Mouse (Mus musculus) testis, postnatal 14 days (tissue): ENCODE results near the gene Psmb9.

ENCODE experiments used
- DNase-seq: peaks from one replicate; pipeline ENCODE4 v3.0.0; 2021; ENCODE audit warnings: low spot score

The Psmb9 gene

DNA sequence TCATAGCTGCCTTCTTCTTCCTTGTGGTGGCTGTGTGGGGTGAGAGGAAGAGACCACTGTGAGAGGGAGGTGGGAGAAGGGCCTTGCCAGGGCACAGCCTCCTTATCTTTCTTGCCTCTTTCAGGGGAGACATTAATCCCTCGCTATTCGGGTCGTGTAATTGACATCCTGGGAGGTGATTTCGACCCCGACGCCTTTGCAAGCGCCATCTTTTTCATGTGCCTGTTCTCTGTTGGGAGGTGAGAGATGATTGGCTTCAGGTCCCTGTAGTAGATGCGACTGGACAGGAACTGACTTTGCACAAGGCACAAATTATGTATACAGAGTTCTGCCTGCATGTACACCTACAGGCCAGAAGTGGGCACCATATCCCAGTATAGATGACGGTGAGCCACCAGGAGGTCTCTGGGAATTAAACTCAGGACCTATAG, 18.2 kb upstream of the Psmb9 start:
- DNase-seq: no peak

DNA sequence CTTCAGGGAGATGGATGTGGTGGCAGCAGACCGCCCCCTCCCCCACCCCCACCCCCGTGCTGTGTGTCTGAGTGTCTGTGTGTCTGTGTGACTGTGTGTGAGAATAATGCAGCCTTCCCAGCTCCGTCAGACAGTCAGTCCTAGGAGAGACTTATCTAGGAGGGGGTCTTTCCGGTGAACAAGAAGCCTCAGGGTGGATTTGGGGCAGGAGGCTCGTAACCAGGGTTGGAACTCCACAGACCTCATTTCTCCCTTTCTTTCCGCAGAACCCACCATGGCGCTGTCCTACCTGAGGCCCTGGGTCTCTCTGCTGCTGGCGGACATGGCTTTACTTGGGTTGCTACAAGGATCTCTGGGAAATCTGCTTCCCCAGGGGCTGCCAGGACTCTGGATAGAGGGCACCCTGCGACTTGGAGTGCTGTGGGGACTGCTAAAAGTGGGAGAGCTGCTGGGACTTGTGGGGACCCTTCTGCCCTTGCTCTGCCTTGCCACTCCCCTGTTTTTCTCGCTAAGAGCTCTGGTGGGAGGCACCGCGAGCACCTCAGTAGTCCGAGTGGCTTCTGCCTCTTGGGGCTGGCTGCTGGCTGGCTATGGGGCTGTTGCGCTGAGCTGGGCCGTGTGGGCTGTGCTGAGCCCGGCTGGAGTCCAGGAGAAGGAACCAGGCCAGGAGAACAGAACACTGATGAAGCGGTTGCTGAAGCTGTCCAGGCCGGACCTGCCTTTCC, 17.6 kb upstream of the Psmb9 start:
- DNase-seq: no peak

DNA sequence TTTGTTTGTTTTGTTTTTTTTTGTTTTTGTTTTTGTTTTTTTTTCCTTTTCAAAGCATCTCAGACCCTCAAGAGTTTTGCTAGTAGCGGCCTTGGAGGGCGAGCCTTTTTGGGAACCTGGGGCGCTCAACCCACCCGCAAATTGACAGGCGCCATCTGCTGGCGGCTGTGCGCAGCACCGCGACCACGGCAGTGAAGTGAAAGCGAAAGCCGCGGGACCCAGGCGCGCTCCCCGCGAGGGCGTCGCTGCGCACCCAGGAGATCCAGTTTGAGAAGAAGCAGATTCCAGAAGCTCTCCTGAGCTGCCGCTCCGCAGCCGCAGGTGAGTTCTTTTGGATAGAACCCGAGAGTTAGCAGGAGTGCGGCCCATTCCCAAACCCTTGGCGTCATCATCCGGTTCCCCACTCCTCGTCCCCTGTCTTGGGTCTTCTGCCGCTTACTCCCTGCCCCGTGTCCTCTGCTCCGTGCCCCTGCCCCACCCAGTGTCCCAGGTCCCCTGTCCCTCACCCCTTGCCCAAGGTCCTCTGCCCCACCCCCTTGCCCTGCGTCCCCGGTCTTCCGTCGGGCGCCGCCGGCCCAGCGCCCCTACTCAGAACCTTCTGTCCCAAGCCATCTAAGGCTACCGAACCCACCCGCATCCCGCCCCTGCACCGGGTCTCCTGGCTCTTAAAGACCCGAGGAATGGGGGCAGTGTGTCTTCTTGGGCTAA, 16.9 kb upstream of the Psmb9 start:
- peak; percentile 76 for DNase-seq

DNA sequence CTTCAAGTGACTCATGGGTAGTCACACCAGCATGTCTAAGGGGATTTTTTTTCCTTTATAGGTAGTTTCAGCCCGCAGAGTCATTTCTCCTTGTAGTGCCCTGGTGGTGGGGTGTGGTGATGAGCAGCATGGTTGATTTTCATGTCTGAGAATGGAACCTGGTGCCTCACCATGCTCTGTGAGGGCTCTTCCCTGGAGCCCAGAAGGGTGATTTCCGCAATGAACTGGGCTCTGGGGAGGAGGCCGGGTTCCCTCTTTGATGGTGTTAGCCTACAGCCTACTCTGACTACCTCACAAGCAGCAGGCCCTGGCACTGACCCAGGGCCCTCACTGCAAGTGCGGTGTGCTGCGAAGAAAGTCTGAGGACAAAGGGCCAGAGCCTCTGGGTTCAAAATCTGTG, 15.9 kb upstream of the Psmb9 start, which contains the start of gene Tap2:
Gene Tap2, plus strand, starts transcription at position 84 of the 400 bp plus-strand sequence.
- DNase-seq: no peak

DNA sequence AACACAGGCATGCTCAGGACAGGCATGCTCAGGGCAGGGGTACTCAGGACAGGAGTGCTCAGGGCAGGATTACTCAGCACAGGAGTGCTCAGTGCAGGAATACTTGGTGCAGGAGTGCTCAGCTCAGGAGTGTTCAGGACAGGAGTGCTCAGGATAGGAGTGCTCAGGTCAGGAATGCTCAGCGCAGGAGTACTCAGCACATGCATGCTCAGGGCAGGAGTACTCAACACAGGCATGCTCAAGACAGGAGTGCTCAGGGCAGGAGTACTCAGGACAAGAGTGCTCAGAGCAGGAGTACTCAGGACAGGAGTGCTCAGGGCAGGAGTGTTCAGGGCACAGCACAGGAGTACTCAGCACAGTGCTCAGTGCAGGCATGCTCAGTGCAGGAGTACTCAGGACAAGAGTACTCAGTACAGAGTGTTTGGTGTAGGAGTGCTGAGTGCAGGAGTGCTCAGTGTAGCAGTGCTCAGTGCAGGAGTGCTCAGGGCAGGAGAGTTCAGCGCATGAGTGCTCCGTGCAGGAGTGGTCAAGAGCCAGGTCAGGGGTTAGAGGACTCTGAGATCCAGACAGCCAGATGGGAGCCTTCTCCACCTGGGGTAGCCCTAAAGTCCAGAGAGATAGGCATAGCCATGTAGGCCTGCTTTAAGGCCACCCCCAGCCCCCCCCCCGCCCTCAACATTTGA, 15.3 kb upstream of the Psmb9 start:
- no peak for DNase-seq

DNA sequence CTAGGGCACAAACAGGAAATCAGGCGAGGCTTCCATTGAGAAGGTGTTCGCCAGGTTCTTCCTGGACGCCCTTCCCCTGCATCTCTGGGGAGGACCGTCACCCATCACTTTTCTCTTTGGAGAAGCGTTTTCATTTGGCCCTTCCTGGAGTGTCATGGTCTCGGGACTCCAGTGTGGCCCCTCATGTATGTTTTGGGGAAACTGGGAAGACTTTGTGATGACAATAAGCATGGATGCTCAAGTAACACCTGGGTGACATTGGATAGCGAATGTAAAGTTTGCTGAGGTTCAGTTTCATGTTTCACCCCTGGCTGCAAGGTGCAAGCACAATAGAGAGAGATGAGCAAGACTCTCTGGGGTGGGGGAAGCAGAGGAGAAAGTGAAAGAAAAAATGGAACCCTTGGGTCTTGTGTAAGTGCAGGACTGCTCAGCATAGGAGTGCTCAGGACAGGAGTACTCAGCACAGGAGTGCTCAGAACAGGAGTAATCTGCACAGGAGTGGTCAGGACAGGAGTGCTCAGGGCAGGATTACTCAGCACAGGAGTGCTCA, 14.0 kb upstream of the Psmb9 start:
- DNase-seq: no peak

DNA sequence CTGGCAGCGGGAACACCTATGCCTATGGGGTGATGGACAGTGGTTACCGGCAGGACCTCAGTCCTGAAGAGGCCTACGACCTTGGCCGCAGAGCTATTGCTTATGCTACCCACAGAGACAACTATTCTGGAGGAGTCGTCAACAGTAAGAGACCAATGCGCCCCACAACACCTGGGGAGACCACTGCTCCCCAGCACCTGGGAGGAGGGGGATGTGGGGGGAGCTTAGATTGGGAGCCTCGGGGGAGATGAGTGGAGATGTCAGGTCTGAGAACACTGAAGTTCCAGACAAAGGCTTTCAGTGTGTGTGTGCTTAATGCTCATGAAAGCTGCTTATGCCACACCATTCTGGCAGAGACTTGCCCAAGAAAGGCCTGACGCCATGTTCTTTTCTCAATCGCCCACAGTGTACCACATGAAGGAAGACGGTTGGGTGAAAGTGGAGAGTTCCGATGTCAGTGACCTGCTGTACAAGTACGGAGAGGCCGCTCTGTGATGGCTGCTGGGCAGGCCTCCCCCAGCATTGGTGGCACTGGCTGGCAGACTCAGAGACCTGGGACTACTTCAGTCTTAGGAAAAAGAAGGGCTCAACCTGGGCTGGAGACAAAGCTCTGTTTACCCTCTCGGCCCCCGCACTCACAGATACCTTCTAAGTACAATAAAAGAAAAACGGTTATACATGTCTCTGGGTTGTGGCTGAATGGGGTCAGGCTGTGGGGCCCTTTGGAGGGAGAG, 13.4 kb upstream of the Psmb9 start:
- no peak for DNase-seq

DNA sequence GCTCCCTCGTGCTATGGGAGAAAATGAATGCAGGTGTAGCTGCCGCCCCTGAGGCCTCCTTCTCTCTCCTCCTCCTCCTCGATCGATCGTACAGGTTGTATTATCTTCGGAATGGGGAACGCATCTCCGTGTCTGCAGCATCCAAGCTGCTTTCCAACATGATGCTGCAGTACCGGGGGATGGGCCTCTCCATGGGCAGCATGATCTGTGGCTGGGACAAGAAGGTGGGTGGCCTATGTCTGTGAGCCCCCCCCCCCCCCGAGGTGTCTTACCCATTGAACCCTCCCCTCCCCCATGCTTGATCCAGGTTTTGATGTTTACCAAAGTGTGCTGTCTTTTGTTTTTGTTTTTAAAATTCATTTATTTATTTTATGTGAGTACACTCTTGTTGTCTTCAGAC, 12.5 kb upstream of the Psmb9 start:
- DNase-seq: no peak

DNA sequence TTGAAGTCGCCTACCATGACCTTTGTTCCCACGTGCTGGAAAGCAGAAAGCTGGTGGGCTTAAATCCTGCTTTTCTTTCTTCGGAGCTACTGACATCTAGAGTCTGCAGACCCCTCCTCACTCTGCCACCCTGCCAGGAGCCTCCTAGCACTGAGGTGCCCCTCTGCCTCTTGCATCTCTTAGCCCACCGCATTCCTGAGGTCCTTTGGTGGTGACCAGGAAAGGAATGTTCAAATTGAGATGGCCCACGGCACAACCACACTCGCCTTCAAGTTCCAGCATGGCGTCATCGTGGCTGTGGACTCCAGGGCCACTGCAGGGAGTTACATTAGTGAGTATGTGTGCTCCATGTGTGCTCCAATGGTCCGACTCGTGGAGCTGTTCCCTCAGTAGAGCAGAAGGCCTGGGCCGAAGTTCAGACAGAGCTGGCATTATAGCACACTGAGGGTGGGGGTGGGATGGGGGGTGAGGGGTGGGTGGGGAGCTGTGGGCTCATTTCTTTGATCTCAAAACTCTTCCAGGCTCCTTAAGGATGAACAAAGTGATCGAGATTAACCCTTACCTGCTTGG, 11.6 kb upstream of the Psmb9 start:
- DNase-seq: no peak

DNA sequence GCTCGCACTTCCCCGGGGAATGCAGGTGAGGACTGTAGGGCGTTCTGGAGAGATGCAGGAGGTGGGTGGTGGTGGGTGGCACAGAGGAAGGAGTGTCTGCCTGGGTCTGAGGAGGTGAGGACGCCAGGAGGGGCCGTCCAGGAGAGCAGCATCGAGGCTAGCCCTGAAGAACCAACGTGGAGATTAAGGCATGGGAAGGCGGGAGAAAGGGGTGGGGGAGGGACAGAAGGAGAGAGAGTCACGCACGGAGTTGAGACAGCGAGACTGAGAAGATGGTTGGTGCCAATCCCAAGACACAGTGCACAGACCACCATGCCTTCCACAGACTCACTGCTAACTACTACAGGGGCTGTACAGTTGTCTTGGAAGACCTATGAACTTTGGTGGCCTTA, 11.0 kb upstream of the Psmb9 start:
- DNase-seq: no peak

DNA sequence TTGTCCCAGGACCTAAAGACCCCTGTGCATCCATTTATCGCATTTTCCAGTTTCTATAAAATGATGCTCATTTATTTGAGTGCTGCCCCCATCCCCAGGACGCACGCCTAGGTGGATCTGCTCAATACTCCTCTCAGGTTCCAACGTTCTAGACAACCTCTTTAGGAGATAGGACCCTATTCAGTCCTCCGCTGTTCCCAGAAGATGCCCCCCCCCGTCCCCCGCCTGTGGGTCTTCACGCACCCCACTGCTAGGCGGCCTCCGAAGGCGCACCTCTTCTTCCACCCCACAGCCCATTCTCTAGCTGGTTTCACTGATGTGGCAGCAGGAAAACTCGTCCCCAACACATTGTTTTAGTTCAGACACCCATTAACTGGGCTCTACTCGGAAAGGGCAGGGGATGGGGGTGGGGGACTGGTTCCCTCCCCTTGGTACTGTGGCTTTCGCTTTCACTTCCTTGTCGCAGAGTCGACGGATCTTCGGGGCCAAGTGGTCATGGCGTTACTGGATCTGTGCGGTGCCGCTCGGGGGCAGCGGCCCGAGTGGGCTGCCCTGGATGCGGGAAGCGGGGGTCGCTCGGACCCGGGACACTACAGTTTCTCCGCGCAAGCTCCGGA, 10.4 kb upstream of the Psmb9 start:
- no peak for DNase-seq

DNA sequence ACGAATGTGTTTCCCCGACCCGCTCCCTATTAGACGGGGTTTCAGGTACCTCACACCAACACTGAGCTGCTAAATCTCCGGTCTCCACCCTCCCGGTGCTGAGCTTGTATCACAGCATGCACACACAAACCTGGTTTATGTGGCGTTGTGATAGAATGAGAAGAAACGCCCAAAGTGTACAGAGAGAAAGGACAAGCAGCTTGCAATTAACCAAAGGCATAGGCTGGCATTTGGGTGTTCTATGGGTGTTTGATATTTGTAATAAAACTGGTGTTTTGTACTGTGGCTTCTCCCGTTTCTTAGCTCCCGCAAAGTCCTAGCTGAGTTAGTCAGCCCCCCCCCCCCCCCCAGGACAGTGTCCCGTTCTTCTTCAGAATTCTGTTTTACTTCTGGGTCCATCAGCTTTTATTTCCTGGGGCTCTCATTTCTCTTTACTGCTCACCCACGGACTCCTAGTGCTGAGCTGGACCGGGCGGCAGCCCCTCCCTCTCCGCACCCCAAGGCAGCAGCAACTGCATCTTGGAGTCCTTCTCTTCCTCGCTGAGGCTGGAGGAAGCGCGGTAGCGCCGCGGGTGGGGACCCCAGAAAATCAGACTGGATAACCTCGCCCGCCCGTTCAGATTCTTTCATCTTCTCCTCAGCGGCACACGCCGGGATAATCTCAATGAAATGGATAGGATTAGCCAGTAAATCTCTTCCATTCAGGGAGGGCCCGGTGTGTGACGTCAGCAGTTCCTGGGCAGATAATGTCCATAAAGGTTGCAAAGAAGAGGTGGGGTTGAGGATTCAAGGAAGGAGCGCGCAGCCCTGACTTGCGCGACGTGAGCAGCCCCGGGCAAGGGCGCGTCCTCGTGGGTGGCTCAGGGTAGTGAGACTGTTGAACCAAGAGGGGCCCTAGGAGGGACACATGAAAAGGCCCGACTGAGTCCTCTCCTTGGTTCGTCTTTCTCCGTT, 9.7 kb upstream of the Psmb9 start, which contains the start of gene Psmb8:
Gene Psmb8, plus strand, starts transcription at position 781 of the 954 bp plus-strand sequence.
- peak; percentile 81 for DNase-seq

DNA sequence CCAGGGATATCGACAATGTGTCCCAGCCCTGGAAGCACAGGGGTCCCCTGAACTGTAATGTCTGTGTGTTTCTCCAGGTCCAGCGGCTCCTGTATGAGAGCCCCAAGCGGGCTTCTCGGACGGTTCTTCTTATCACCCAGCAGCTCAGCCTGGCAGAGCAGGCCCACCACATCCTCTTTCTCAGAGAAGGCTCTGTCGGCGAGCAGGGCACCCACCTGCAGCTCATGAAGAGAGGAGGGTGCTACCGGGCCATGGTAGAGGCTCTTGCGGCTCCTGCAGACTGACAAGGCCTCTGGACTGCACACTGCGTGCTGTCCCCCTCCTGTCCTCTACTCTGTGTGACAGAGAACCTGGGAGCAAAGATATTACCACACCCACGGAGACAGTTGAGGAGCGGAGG, 8.9 kb upstream of the Psmb9 start:
- no peak for DNase-seq

DNA sequence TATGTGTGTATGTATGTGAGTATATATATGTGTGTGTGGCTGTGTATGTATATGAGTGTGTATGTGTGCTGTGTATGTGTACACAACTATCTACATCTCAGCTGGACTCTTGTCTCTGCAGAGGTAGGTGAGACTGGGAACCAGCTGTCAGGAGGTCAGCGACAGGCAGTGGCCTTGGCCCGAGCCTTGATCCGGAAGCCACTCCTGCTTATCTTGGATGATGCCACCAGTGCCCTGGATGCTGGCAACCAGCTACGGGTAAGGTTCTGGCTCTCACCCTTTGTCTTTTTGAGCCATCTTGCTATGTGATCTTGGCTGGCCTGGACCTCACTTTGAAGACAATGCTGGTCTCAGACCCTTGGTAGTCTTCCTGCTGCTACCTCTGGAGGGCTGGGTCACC, 7.2 kb upstream of the Psmb9 start:
- no peak for DNase-seq

DNA sequence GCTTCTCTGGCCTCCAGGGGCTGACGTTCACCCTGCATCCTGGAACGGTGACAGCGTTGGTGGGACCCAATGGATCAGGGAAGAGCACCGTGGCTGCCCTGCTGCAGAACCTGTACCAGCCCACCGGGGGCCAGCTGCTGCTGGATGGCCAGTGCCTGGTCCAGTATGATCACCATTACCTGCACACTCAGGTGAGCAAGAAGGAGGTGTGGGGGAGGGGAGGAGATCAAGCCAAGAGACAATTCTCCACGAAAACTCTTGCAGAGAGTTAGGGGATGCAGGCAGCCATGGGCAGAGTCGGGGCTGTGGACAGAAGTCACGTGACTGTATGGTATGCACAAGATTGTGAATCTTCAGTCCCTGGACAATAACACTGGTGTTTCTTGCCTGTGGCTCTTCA, 5.9 kb upstream of the Psmb9 start:
- no peak for DNase-seq

DNA sequence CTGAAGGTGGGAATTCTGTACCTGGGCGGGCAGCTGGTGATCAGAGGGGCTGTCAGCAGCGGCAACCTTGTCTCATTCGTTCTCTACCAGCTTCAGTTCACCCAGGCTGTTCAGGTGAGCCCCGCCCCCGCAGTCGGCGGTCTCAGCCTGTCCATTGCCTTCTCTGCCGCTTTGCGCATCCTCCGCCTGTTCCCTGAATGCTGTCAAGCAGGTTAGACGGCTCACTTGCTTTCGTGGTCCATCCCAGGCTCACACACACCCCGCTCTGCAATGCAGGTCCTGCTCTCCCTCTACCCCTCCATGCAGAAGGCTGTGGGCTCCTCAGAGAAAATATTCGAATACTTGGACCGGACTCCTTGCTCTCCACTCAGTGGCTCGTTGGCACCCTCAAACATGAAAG, 5.3 kb upstream of the Psmb9 start:
- no peak for DNase-seq

DNA sequence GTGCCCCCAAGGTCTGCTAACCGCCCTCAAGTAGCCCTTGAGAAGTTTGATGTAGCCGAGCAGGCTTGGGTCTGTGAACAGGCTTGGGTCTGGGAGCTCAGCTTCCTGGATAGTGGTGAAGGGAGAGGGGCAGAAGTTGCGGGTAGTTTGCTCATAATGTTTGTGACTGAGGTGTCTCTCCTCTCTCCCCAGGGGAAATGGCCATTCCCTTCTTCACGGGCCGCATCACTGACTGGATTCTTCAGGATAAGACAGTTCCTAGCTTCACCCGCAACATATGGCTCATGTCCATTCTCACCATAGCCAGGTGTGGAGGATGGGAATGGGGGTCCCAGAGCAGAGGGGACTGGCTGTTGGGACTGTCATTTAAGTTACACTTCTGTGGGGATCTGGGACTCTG, 1.4 kb upstream of the Psmb9 start:
- no peak for DNase-seq

DNA sequence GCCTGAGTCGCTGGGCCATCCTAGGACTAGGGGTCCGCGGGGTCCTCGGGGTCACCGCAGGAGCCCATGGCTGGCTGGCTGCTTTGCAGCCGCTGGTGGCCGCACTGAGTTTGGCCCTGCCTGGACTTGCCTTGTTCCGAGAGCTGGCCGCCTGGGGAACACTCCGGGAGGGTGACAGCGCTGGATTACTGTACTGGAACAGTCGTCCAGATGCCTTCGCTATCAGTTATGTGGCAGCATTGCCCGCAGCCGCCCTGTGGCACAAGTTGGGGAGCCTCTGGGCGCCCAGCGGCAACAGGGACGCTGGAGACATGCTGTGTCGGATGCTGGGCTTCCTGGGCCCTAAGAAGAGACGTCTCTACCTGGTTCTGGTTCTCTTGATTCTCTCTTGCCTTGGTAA, 446 bp upstream of the Psmb9 start:
- DNase-seq: no peak

DNA sequence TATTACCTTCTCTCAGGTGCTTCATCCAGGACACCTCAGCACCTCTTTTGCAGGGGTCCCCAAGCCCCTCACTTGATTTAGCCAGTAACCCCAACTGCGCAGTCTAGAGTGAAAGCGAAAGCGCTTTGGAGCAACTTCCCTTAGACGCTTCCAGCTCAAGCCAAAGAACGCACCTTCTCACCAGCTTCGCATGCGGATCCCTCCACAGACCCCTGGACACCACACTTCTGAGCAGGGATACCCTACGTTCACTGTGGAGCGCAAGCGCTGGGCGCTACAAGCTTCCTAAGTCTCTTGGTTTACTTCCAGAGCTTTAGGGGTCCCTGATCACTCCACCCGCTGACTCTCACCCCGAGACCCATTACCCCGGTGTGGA, 691 bp downstream of the Psmb9 start:
- DNase-seq: no peak

DNA sequence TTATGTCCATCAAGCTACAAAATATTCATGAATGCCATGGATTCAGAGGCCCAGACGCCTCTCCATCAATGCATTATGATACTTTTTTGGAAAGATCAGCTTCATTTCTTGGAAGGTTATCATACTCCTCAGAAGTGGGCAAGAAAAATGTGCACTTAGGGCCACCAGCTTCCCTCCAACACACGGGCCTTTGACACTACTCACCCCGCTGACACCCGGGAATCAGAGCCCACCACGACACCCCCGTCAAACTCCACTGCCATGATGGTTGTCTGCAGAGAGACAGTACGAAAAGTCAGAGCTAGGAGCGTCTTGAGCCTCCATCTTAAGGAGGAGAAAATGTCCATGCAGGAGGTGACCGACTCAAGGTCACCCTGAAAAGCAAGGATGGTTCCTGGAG, 2.0 kb downstream of the Psmb9 start:
- DNase-seq: no peak
